ENCODE assay signal across 8 mouse cellular contexts in the genomic region with DNA sequence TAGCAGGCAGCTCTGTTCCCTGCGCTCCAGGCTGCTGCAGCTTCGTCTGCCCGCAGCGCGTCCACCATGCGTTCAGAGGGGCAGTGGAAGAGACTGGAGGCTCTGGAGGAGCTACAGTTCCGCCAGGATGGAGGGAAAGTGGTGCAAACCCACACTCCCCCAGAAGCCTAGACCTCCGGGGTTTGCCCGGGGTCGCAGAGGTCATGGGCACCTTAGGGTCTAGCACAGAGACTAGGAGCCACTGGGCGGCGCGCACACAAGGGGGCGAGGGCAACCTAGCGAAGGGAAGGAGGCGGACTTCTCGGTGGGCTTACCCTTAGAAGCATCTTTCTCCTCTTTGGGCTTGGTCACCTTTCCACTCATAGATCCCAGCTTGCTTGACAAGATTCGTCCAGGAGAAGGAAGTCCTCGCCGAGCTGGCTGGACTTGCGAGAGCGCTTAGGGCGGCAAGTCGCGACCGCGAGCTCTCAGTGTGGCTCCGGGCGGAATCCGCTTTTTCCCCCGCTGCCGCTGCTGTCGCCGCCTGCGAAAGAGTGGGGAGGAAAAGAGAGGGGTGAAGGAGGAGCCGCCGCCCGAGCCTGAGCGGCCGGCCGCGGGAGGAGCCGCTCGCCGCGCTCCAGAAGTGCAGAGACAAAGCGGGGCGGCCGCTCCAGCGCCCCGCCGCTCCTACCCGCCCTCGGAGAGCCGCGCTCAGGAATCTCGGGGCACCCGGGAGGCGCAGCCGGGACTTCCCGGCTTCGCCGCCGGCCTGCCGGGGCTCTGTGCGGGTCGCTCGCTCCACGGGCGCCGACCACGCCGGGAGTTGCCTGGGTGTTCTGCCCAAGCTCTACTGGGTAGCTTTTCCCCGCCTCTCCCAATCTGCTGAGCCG. TPM values are rescaled to one million over a fixed set of nuclear protein-coding genes. Genes with fewer than 3 reads are reported as not detected.
DNase-seq lines count a peak whose midpoint lies in the region; ATAC-seq and TF ChIP-seq lines count a peak whose summit lies in the region.

No protein-coding gene starts in this region.

- H3K27me3 ChIP-seq in heart, adult 2 months (ENCODE audit: control insufficient read depth, insufficient read depth, low read length), result no peaks in the 10 kb centered on the region
- peaks cover 30% of the 10 kb centered on the region; the same call in 1 of the 2 replicates for H3K27me3 ChIP-seq in kidney, embryonic 16.5 days (ENCODE audit: insufficient read depth, low read length)
- peaks cover 31% of the 10 kb centered on the region for H3K27me3 ChIP-seq in liver, embryonic 16.5 days (ENCODE audit: control insufficient read depth, insufficient read depth, low read depth, low read length)

- peak overlapping the region; percentile 66 for H3K4me2 ChIP-seq in kidney, embryonic 16.5 days (replicated peaks; ENCODE audit: low read depth, low read length)
- peak overlapping the region; percentile 48 for H3K4me2 ChIP-seq in liver, embryonic 16.5 days (ENCODE audit: low read depth, low read length)

- H3K4me3 ChIP-seq in heart, adult 2 months, result peak overlapping the region; percentile 47
- peak overlapping the region; percentile 49 for H3K4me3 ChIP-seq in kidney, embryonic 16.5 days (ENCODE audit: low read length)
- peak overlapping the region; percentile 38 for H3K4me3 ChIP-seq in liver, embryonic 16.5 days (ENCODE audit: low read depth, low read length)
- H3K4me3 ChIP-seq in olfactory bulb, adult 2 months (ENCODE audit: insufficient read depth, low read depth, low read length), result peak overlapping the region; percentile 84

- no peaks in the 10 kb centered on the region for H3K36me3 ChIP-seq in heart, adult 2 months (ENCODE audit: control insufficient read depth, insufficient read depth, low read length)
- H3K36me3 ChIP-seq in kidney, embryonic 16.5 days (ENCODE audit: insufficient read depth, low read length), result no peaks in the 10 kb centered on the region
- H3K36me3 ChIP-seq in liver, embryonic 16.5 days (ENCODE audit: control insufficient read depth, insufficient read depth), result no peaks in the 10 kb centered on the region

- DNase-seq in urinary bladder, postnatal 25 days (ENCODE audit: low spot score), result peak; percentile 9
- DNase-seq in urinary bladder, postnatal 14 days (ENCODE audit: low spot score), result no peak
- peak; percentile 62 to 63 for DNase-seq in cerebellum, postnatal 25 days
- DNase-seq in heart, adult 2 months, result peak; percentile 28 to 49
- DNase-seq in thymus, postnatal 4 days, result peak; percentile 54

- H3K79me2 ChIP-seq in heart, adult 2 months (replicated peaks; ENCODE audit: control insufficient read depth, insufficient read depth, low read length), result no peaks in the 10 kb centered on the region

- ATAC-seq in kidney, embryonic 16.5 days (ENCODE audit: low FRiP score, low TSS enrichment), result peak; percentile 66
- no peak for ATAC-seq in liver, embryonic 16.5 days (ENCODE audit: low read depth)

- no peak for TF ChIP-seq POLR2A in heart, adult 2 months (IDR thresholded peaks at IDR 0.05; ENCODE audit: insufficient read depth, low read depth, low read length)
- no peak for TF ChIP-seq POLR2A in olfactory bulb, adult 2 months (IDR thresholded peaks at IDR 0.05; ENCODE audit: insufficient read depth, low read depth, low read length)

- H3K27ac ChIP-seq in heart, adult 2 months, result peak overlapping the region; percentile 69
- no peak overlapping the region for H3K27ac ChIP-seq in kidney, embryonic 16.5 days (ENCODE audit: low read length)
- no peak overlapping the region for H3K27ac ChIP-seq in liver, embryonic 16.5 days (ENCODE audit: low read length)
- peak overlapping the region; percentile 90 for H3K27ac ChIP-seq in olfactory bulb, adult 2 months (ENCODE audit: insufficient read depth, low read depth, low read length)

- H3K9ac ChIP-seq in heart, adult 2 months (ENCODE audit: low read depth, low read length), result peak overlapping the region; percentile 74
- peak overlapping the region; percentile 55 for H3K9ac ChIP-seq in kidney, embryonic 16.5 days (replicated peaks; ENCODE audit: low read length)
- no peak overlapping the region for H3K9ac ChIP-seq in liver, embryonic 16.5 days (ENCODE audit: low read depth, low read length)

- no peaks in the 10 kb centered on the region for H3K4me1 ChIP-seq in heart, adult 2 months (ENCODE audit: control insufficient read depth, insufficient read depth, low read length)
- no peaks in the 10 kb centered on the region for H3K4me1 ChIP-seq in kidney, embryonic 16.5 days (ENCODE audit: insufficient read depth, low read length)
- no peaks in the 10 kb centered on the region for H3K4me1 ChIP-seq in liver, embryonic 16.5 days (ENCODE audit: control insufficient read depth, low read depth, low read length)
- peaks cover 2% of the 10 kb centered on the region; the same call in 1 of the 2 replicates for H3K4me1 ChIP-seq in olfactory bulb, adult 2 months (ENCODE audit: control insufficient read depth, insufficient read depth, low read length)

- intact Hi-C loops in heart, adult 2 months (cut with DNase I), result no loop called here

- peak; percentile 12; the same call in 1 of the 2 replicates for TF ChIP-seq CTCF in heart, adult 2 months (IDR thresholded peaks at IDR 0.05)
- no peak for TF ChIP-seq CTCF in olfactory bulb, adult 2 months (IDR thresholded peaks at IDR 0.05; ENCODE audit: insufficient read depth, low read depth, low read length)

- TF ChIP-seq EP300 in heart, adult 2 months (IDR thresholded peaks at IDR 0.05; ENCODE audit: insufficient read depth, low read depth, low read length), result no peak

- H3K9me3 ChIP-seq in kidney, embryonic 16.5 days (ENCODE audit: low read length), result no peaks in the 10 kb centered on the region
- no peaks in the 10 kb centered on the region for H3K9me3 ChIP-seq in liver, embryonic 16.5 days (replicated peaks; ENCODE audit: control insufficient read depth, low read length)

- WGBS in heart, adult 2 months, result 16% methylated on average over 75 of the region's 75 CpGs
- 17% methylated on average over 63 of the region's 75 CpGs for whole genome bisulfite sequencing in kidney, embryonic 16.5 days
- WGBS in liver, embryonic 16.5 days (ENCODE audit: insufficient replicate concordance), result 18% methylated on average over 49 of the region's 75 CpGs
- WGBS in olfactory bulb, adult 2 months, result 19% methylated on average over 74 of the region's 75 CpGs

RNA-seq across cellular contexts. Expression of a gene that starts 0.8 kb away (rescaled TPM):
- total RNA-seq in heart, adult 2 months (2021), result 100 to 1,000 TPM; 102 to 129 TPM
- 35.6 and 68.1 TPM in 2 replicates for polyA plus RNA-seq in heart, adult 2 months (2012; rRNA removed)
- polyA plus RNA-seq in kidney, embryonic 16.5 days (2015; fragmentation: Nextera tagmentation; extraction: Ambion mirVana), result 3.9 and 5.4 TPM in 2 replicates
- 1.2 and 1.4 TPM in 2 replicates for polyA plus RNA-seq in liver, embryonic 16.5 days (2015; fragmentation: Nextera tagmentation; extraction: Ambion mirVana)
- polyA plus RNA-seq in olfactory bulb, adult 2 months (2012; ENCODE audit: insufficient read depth, insufficient read length, low replicate concordance, missing spikeins), result not detected in 2 replicates

Comparison
In these comparisons a context has a peak if more than half of its experiments do, and no peak if none do; other contexts are left out.
1. H3K27ac ChIP-seq: peak in heart, adult 2 months (single experiment) and olfactory bulb, adult 2 months (single experiment); none in kidney, embryonic 16.5 days (single experiment) and liver, embryonic 16.5 days (single experiment).
2. Peak in every context shown above with its lines, with median percentiles within 50 percentile points of each other: H3K4me3 ChIP-seq.